Mouse (Mus musculus): ENCODE results near the gene 4930435E12Rik.

DNA sequence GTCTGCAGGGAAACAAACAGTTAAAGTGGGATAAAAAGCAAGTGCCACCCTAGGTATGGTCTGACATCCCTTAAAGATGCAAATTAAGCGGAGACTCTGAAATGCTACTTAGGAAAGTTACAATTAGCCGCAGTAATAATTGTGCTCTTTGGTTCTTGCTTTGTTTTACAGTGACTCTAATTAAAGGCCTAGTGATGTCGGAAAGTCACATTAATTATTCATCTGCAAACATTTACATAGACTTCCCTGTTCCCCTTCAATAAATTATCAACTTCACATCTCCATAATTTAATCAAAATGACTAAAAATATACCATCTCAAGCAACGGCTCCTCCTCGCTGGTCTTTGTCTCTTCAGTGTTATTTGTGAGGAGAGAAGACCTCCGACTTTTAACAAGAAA lies 32.0 kb upstream of the 4930435E12Rik start:
- TF ChIP-seq POLR2A (IDR thresholded peaks at IDR 0.05; ENCODE audit: low read depth, low read length), result no peak
- TF ChIP-seq RCOR1 (conservative IDR thresholded peaks at IDR 0.05; ENCODE audit: low read depth, low read length), result no peak
- TF ChIP-seq EP300 (IDR thresholded peaks at IDR 0.05; ENCODE audit: low read length), result no peak
- no peak for TF ChIP-seq CTCF (conservative IDR thresholded peaks at IDR 0.05 in 1 of 2, IDR thresholded peaks at IDR 0.05 in 1 of 2; ENCODE audit: low read depth in 2 of 2, low read length in 2 of 2)
- no peak for TF ChIP-seq ZKSCAN1 (IDR thresholded peaks at IDR 0.05; ENCODE audit: borderline replicate concordance, low read depth, low read length)
- no peak for TF ChIP-seq JUN (IDR thresholded peaks at IDR 0.05; ENCODE audit: insufficient read depth, low read depth, low read length)
- no peak for TF ChIP-seq E2F4 (IDR thresholded peaks at IDR 0.05; ENCODE audit: insufficient replicate concordance, low read depth, low read length)
